In the genomic region with DNA sequence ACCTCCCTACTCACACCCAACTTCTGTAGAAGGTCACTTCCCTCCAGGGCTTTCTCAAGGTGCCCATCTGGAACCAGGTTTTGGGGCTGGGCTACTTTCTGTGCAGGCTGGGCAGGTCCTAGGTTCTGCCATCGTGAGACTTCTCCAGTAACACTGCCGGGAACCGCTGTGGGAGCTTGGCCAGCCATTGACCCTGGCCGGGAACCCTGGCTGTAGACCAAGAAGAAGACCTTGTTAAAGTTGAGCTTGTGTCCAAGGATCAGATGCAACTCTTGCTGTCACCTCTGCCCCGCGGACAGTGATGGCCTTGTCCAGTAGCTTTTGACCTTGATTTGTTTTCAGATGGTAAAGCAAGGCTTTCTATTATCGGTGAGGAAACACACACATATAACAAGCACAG, we compare ENCODE assay signal across 22 mouse cellular contexts. TPM values are rescaled to one million over a fixed set of nuclear protein-coding genes. Genes with fewer than 3 reads are reported as not detected.
"Had no signal": no experiment of that assay in that cellular context is flagged by ENCODE, and none has a peak within 500 bp of the region (broad histone marks: within the 10 kb centered on the region; RNA-seq: fewer than 3 reads in every experiment).

No protein-coding gene starts in this region.

- H3K27me3 ChIP-seq: liver, embryonic 13.5 days; lung, embryonic 15.5 days; midbrain, embryonic 13.5 days had no signal

- H3K36me3 ChIP-seq: limb, embryonic 10.5 days; liver, embryonic 13.5 days; lung, embryonic 15.5 days; midbrain, embryonic 13.5 days had no signal

- DNase-seq: kidney, adult 2 months; kidney, postnatal 25 days; liver, embryonic 13.5 days; liver, postnatal 0 days; lung, postnatal 14 days; right cerebral cortex, postnatal 14 days; thymus, adult 18-20 months; thymus, postnatal 14 days had no signal

- H3K4me3 ChIP-seq: left cerebral cortex, adult 2 months; limb, embryonic 10.5 days; liver, embryonic 13.5 days; lung, embryonic 15.5 days; midbrain, embryonic 13.5 days had no signal

- H3K27ac ChIP-seq: left cerebral cortex, adult 2 months; limb, embryonic 10.5 days; liver, embryonic 13.5 days; lung, embryonic 15.5 days; midbrain, embryonic 13.5 days had no signal

- H3K4me2 ChIP-seq: liver, embryonic 13.5 days; lung, embryonic 15.5 days; midbrain, embryonic 13.5 days had no signal

- H3K9me3 ChIP-seq: limb, embryonic 10.5 days; liver, embryonic 13.5 days; lung, embryonic 15.5 days; midbrain, embryonic 13.5 days had no signal

- ATAC-seq: intestine, embryonic 16.5 days; liver, postnatal 0 days; midbrain, embryonic 13.5 days had no signal

- H3K4me1 ChIP-seq: liver, embryonic 13.5 days; lung, embryonic 15.5 days; midbrain, embryonic 13.5 days had no signal

- H3K9ac ChIP-seq: liver, embryonic 13.5 days; liver, postnatal 0 days; lung, embryonic 15.5 days; midbrain, embryonic 13.5 days had no signal

RNA-seq across cellular contexts. Expression of a gene that starts 5.9 kb away (rescaled TPM):
- total RNA-seq: layer of hippocampus, postnatal 25 days; left cerebral cortex, adult 2 months; left cerebral cortex, postnatal 14 days; megakaryocyte-erythroid progenitor cell, adult 5-6 weeks; midbrain, postnatal 0 days had no signal
- polyA plus RNA-seq: kidney, adult 2 months; kidney, embryonic 16.5 days; limb, embryonic 10.5 days; liver, embryonic 13.5 days; liver, postnatal 0 days; lung, embryonic 15.5 days; midbrain, embryonic 13.5 days; midbrain, postnatal 0 days; neural tube, embryonic 14.5 days; spleen, adult 2 months had no signal

RNA-seq across cellular contexts. Expression of a gene that starts 24.5 kb away (rescaled TPM):
- total RNA-seq: layer of hippocampus, postnatal 25 days; left cerebral cortex, adult 2 months; megakaryocyte-erythroid progenitor cell, adult 5-6 weeks; midbrain, postnatal 0 days had no signal
- polyA plus RNA-seq: kidney, adult 2 months; kidney, embryonic 16.5 days; limb, embryonic 10.5 days; limb, embryonic 14.5 days; liver, embryonic 13.5 days; liver, postnatal 0 days; midbrain, embryonic 13.5 days; neural tube, embryonic 14.5 days; stomach, embryonic 16.5 days had no signal

RNA-seq across cellular contexts. Expression of a gene that starts 31.6 kb away (rescaled TPM):
- total RNA-seq: megakaryocyte-erythroid progenitor cell, adult 5-6 weeks had no signal
- polyA plus RNA-seq: liver, embryonic 13.5 days; liver, postnatal 0 days; stomach, embryonic 16.5 days had no signal

RNA-seq across cellular contexts. Expression of a gene that starts 48.1 kb away (rescaled TPM):
- total RNA-seq: layer of hippocampus, postnatal 25 days; left cerebral cortex, adult 2 months; left cerebral cortex, postnatal 14 days; megakaryocyte-erythroid progenitor cell, adult 5-6 weeks had no signal
- polyA plus RNA-seq: intestine, embryonic 16.5 days; kidney, adult 2 months; kidney, embryonic 16.5 days; limb, embryonic 10.5 days; limb, embryonic 14.5 days; liver, embryonic 13.5 days; liver, postnatal 0 days; lung, embryonic 15.5 days; midbrain, embryonic 13.5 days; neural tube, embryonic 14.5 days; stomach, embryonic 16.5 days had no signal
